Mouse (Mus musculus): ENCODE results near the gene Psmd4.

GRCm38 (mm10) chr3:95056275-95056674, 13.9 kb upstream of the Psmd4 start:
- no peak for TF ChIP-seq USF1 (IDR thresholded peaks at IDR 0.05; ENCODE audit: low read depth)
- TF ChIP-seq POLR2A (IDR thresholded peaks at IDR 0.05; ENCODE audit: insufficient read length, low read depth): no peak
- TF ChIP-seq MAX (IDR thresholded peaks at IDR 0.05; ENCODE audit: low read depth): no peak
- TF ChIP-seq MYOG (IDR thresholded peaks at IDR 0.05; ENCODE audit: control insufficient read depth in 1 of 3, insufficient read depth in 1 of 3, insufficient read length in 2 of 3, low read depth in 2 of 3): no peak
- TF ChIP-seq POLR2AphosphoS2 (IDR thresholded peaks at IDR 0.05; ENCODE audit: insufficient read length, low read depth): no peak
- TF ChIP-seq CEBPB (IDR thresholded peaks at IDR 0.05; ENCODE audit: insufficient read depth, poor library complexity, severe bottlenecking): no peak
- TF ChIP-seq MYOD1 (IDR thresholded peaks at IDR 0.05; ENCODE audit: control insufficient read depth in 1 of 3, insufficient read length in 2 of 3, low read depth in 2 of 3): no peak
